Mouse (Mus musculus) hindbrain, embryonic 11.5 days (tissue): ENCODE measurements around the gene Stk33. TPM values are rescaled to one million over a fixed set of nuclear protein-coding genes. Genes with fewer than 3 reads are reported as not detected.
A peak's percentile ranks its signal among the peaks of the same experiment; 100 is the strongest.

ENCODE experiments used
- ATAC-seq: fragments of 200-750 bp; cut with Nextera tagmentation; 2 replicates; pipeline ENCODE4 v1.8.0; 2017; ENCODE audit warnings: mild to moderate bottlenecking, moderate TSS enrichment, moderate library complexity; ENCODE audit not compliant: low FRiP score
- DNase-seq: peaks from one replicate; pipeline ENCODE4 v3.0.0-alpha.2; 2015; ENCODE audit warnings: low spot score
- H3K27ac ChIP-seq: fragments of 300-500 bp; sonication (generic); 2 replicates; pipeline ENCODE4 v1.5.1; 2014; ENCODE audit warnings: mild to moderate bottlenecking, low read depth, low read length
- H3K27me3 ChIP-seq: fragments of 300-500 bp; sonication (generic); 2 replicates; pipeline ENCODE4 v1.6.1; 2014; ENCODE audit warnings: mild to moderate bottlenecking, low read length, moderate library complexity, mixed read lengths; ENCODE audit not compliant: control insufficient read depth, insufficient read depth
- H3K36me3 ChIP-seq: fragments of 300-500 bp; sonication (generic); 2 replicates; pipeline ENCODE4 v1.6.1; 2014; ENCODE audit warnings: mild to moderate bottlenecking, low read length, moderate library complexity, mixed read lengths; ENCODE audit not compliant: control insufficient read depth, insufficient read depth
- H3K4me1 ChIP-seq: fragments of 300-500 bp; sonication (generic); replicated peaks from 2 replicates; pipeline ENCODE4 v1.6.1; 2014; ENCODE audit warnings: low read length, mixed read lengths; ENCODE audit not compliant: control insufficient read depth, insufficient read depth
- H3K4me2 ChIP-seq: fragments of 300-500 bp; sonication (generic); replicated peaks from 2 replicates; pipeline ENCODE4 v1.6.1; 2014; ENCODE audit warnings: mild to moderate bottlenecking, low read depth, low read length
- H3K4me3 ChIP-seq: fragments of 300-500 bp; sonication (generic); 2 replicates; pipeline ENCODE4 v1.5.1; 2014; ENCODE audit warnings: low read depth, low read length
- H3K9ac ChIP-seq: fragments of 300-500 bp; sonication (generic); 2 replicates; pipeline ENCODE4 v1.6.1; 2014; ENCODE audit warnings: low read depth, low read length
- H3K9me3 ChIP-seq: fragments of 300-500 bp; sonication (generic); 2 replicates; pipeline ENCODE4 v1.6.1; 2016; ENCODE audit warnings: low read length; ENCODE audit not compliant: control insufficient read depth
- WGBS: fragments of 180-500 bp; shearing (Covaris S2); extraction: QIAGEN DNeasy Blood & Tissue Kit; methylation state at CpG from one replicate; pipeline ENCODE4 v1.1.7; 2014; 5-methylcytosine and 5-hydroxymethylcytosine counted together
- polyA plus RNA-seq: library from polyadenylated mRNA; unstranded; fragments of >200 nt; fragmentation: Nextera tagmentation; extraction: Ambion mirVana; gene quantifications from 2 replicates; pipeline ENCODE4 v1.2.1, GENCODE M21; 2014

Gene Stk33
- polyA plus RNA-seq = 12.4 and 14.7 TPM in 2 replicates

DNA sequence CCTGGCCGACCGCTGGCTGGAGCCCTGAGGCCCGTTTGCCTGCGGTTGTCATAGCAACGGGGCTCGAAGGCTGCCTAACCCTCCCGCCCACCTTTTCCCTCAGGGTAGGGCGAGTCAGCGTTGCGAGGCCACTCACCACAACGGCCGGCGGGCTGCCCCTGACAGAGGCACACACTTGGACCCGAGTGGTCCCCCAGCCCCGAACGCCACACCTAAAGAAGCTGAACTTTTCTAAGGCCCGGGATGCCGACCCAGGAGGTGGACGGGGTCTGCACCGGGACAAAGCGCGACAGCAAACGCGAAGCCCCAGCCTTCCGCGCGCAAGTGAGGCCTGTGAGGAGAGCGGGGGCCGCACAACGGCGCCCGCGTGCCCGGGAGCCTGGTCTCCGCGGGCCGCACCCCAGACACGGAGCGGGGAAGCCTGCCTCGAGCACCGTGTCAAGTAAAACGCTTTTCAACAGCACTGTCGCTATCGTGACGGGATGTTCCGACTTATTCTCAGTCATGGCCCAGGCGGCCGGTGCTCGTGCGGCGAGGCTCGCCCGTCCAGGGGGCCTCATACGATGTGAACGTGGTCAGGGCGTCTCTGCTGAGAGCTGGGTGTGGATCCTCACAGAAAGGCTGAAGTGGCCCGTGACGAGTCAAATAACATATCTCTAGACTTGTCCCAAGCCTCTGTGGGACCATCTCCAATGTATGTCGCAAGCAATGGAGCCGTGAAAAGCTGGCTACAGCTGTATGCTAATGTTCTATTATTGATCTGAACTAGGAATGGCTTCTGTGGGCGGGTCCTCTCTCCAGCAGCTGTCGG is at the start of gene Stk33:
Gene Stk33 (minus strand): TSS at position 301 of the 811 bp plus-strand sequence.
- H3K4me2 ChIP-seq = peak within 1 kb of the TSS; percentile 92
- peak within 1 kb of the TSS; percentile 46 for H3K4me3 ChIP-seq
- under 1% methylated on average over 61 of the region's 62 CpGs for WGBS
- DNase-seq (peak; percentile 86), ATAC-seq (peak; percentile 89)
- H3K27me3 ChIP-seq = no peaks in the 10 kb centered on the region; the same call in 1 of the 2 replicates
- H3K9me3 ChIP-seq = no peaks in the 10 kb centered on the region
- H3K36me3 ChIP-seq = no peaks in the 10 kb centered on the region
- no peaks in the 10 kb centered on the region; the same call in 1 of the 2 replicates for H3K4me1 ChIP-seq
- H3K9ac ChIP-seq = peak within 1 kb of the TSS; percentile 83
- H3K27ac ChIP-seq = peak within 1 kb of the TSS; percentile 85

DNA sequence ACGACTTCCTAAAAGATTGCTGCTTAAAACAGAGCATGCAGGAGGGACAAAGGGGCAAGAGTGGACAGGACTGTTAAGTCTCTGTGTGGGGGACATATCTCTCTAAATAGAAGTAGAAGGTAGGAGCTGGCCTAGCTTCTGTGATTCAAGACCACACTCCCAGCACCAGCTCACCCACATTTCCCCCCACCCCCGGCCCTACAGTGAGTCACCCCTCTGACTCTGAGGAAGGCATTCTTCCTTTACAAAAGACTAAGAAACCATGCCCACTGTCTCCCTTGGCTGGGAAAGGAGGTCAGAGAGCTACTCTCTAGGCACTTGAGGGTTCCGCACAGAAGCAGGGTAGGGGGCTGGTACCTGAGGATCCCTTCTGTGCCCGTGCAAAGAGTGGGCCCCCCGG is 45.3 kb upstream of the Stk33 start:
- Histone ChIP-seq H3K9me3 (no peaks in the 10 kb centered on the region), H3K27ac (no peak overlapping the region), H3K36me3 (no peaks in the 10 kb centered on the region), H3K4me2 (no peak overlapping the region), H3K9ac (no peak overlapping the region), H3K4me1 (no peaks in the 10 kb centered on the region), H3K4me3 (no peak overlapping the region), H3K27me3 (no peaks in the 10 kb centered on the region)
- no peak for ATAC-seq
- WGBS = 66% methylated on average over 5 of the region's 5 CpGs
- DNase-seq = no peak

DNA sequence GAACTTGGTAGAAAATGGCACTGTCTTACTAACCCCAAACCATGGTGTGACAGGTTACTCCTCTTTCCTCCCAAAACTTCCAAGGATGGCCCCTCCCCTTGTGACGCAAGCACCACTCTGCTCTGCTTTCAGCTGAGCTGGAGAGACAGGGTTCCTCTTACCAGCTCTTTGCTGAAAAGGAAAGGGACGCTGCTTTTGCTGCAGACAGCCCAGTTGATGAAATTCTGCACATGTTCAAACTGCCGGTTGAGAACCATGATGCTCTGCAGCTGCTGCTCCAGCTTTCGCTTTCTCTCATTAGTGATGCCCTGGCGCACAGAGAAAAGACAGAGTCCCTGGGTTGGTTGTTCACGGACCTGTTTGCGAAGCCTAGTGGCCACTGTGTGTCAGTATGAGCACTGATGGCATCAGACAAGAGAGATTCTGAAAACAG is 41.9 kb upstream of the Stk33 start:
- ATAC-seq (peak; percentile 67), DNase-seq (peak; percentile 53)
- Histone ChIP-seq H3K9ac (no peak overlapping the region), H3K9me3 (no peaks in the 10 kb centered on the region), H3K4me3 (no peak overlapping the region), H3K4me2 (no peak overlapping the region), H3K27ac (no peak overlapping the region), H3K36me3 (no peaks in the 10 kb centered on the region), H3K27me3 (no peaks in the 10 kb centered on the region), H3K4me1 (no peaks in the 10 kb centered on the region)
- 28% methylated on average over 7 of the region's 7 CpGs for WGBS

DNA sequence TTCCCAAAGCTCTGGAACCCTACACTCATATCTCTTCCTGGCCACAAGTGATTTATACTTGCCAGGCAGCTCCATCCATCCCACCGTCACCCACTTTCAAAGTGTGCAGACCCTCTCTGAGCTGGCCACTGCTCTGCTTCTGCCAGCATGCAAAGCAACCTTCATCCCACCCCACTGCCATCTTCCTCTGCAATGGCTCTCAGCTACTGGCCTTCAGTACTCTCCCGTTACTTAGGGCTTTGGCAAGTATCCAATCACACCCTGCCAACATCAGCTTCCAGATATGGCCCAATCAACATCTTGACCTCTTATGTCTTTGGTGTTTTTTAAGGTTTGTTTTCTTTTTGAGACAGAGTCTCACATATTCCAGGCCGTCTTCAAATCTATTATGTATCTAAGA is 39.0 kb upstream of the Stk33 start:
- Histone ChIP-seq H3K9ac (no peak overlapping the region), H3K36me3 (no peaks in the 10 kb centered on the region), H3K27ac (no peak overlapping the region), H3K27me3 (no peaks in the 10 kb centered on the region), H3K4me2 (no peak overlapping the region), H3K9me3 (no peaks in the 10 kb centered on the region), H3K4me1 (no peaks in the 10 kb centered on the region), H3K4me3 (no peak overlapping the region)
- DNase-seq = no peak
- WGBS = 90% methylated on average over 3 of the region's 3 CpGs
- ATAC-seq = no peak

DNA sequence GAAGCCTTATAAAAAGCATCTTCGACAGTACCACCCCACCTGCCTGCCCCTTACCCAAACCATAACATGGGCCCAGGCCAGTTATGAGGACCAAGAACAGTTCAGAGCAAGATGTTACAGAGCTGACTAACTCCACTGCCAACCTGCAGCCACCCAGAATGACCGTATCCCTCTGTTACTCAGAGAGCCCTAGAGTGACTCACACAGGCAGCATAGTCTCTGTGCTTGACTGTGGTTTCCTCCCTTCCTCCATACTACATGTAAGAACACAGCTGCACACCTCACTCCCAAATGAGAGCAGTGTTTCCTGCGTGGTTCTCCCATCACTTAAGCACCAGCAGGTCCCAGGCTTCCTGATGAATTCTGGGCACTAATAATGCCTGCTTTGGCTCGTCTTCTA is 31.8 kb upstream of the Stk33 start:
- Histone ChIP-seq H3K4me2 (no peak overlapping the region), H3K4me1 (no peaks in the 10 kb centered on the region), H3K4me3 (no peak overlapping the region), H3K27me3 (no peaks in the 10 kb centered on the region), H3K27ac (no peak overlapping the region), H3K9ac (no peak overlapping the region), H3K36me3 (no peaks in the 10 kb centered on the region), H3K9me3 (no peaks in the 10 kb centered on the region)
- DNase-seq (no peak), ATAC-seq (no peak)
- WGBS = 75% methylated on average over 4 of the region's 4 CpGs

DNA sequence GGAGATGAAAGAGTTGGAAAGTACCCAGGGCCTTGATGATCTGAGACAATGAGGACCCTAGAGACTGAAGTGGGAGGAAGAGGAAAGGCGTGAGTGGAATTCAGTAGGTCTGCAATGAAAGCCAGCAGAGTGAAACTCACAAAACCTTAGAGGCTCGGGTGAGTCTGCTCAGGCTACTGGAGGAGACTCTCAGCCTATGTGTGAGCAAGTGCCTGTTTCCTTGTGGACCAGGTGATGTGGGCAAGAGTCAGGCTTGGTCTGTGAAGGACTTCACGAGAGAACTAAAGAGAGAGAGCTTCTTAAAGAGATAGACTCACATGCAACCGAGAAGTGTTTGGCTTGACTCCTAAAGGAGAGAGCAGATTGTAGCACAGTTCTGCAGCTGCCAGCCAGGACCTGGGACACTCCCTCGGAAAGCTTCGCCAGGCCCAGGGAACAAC is 29.4 kb upstream of the Stk33 start:
- WGBS = 57% methylated on average over 6 of the region's 6 CpGs
- Histone ChIP-seq H3K27me3 (no peaks in the 10 kb centered on the region), H3K4me1 (no peaks in the 10 kb centered on the region), H3K36me3 (no peaks in the 10 kb centered on the region), H3K9me3 (no peaks in the 10 kb centered on the region), H3K27ac (no peak overlapping the region), H3K4me3 (no peak overlapping the region), H3K9ac (no peak overlapping the region), H3K4me2 (no peak overlapping the region)
- DNase-seq (peak; percentile 5), ATAC-seq (no peak)

DNA sequence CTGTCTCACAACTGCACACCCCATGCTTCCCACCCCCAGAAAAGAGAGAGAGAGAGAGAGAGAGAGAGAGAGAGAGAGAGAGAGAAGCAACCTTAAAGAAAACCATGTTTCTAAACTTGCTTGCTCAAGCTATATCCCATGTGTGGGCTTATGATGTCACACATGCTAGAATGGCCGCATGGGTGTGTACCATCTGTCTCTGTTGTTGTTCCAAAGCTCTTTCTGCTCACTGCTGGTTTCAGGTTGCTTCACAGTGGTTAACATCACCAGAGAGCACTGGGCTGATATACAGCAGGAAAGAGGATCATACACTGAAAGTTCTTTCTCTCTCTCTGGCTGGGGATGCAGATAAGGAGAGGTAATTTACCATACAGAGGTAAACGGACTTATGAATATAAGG is 28.7 kb upstream of the Stk33 start:
- no peak overlapping the region for H3K9ac ChIP-seq
- no peaks in the 10 kb centered on the region for H3K4me1 ChIP-seq
- WGBS = 69% methylated on average over 2 of the region's 2 CpGs
- H3K27me3 ChIP-seq = no peaks in the 10 kb centered on the region
- ATAC-seq (no peak), DNase-seq (no peak)
- no peaks in the 10 kb centered on the region for H3K9me3 ChIP-seq
- no peak overlapping the region for H3K4me2 ChIP-seq
- H3K27ac ChIP-seq = no peak overlapping the region
- H3K4me3 ChIP-seq = no peak overlapping the region
- no peaks in the 10 kb centered on the region for H3K36me3 ChIP-seq

DNA sequence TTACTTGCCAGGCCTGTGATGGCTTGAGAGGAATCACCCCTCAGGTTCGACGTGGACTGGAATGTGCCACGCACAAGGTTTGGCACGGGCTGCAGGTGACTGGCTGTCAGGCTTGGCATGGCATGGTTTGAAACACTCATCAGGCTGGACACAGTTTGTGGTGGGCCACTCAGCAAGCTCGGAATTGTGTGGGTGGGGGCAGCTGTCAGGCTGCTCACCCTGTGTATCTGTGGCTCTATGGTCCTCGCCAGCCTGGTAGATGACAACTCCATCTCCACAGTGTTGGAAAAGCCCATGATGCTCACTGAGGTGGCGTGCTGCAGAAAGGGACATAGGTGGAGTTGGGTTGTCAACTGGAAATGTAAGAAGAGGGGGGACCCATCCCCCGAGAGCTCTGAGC is 21.8 kb upstream of the Stk33 start:
- Histone ChIP-seq H3K4me1 (no peaks in the 10 kb centered on the region), H3K4me3 (no peak overlapping the region), H3K36me3 (no peaks in the 10 kb centered on the region), H3K9me3 (no peaks in the 10 kb centered on the region), H3K27ac (no peak overlapping the region), H3K27me3 (no peaks in the 10 kb centered on the region), H3K4me2 (no peak overlapping the region), H3K9ac (no peak overlapping the region)
- DNase-seq (no peak), ATAC-seq (no peak)
- 89% methylated on average over 8 of the region's 8 CpGs for WGBS

DNA sequence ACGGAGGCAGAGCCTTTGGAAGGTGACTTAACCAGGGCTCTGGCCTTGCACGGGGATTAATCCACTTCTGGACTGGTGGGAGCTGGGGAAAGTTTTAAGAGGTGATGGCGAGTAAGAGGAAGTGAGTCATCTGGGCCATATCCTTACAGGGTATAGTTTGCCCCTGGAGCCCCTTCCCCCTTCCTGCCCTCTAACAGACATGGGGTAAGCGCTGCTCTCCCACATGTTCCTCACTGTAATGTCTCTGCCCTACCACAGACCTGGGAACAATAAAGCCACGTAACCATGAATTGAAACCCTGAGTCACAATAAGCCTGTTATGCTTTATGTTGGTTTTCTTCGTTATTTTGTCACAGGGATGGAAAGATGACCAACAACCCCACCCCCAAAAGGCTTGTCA is 17.7 kb upstream of the Stk33 start:
- H3K9ac ChIP-seq = no peak overlapping the region
- DNase-seq (no peak), ATAC-seq (no peak)
- no peak overlapping the region for H3K4me3 ChIP-seq
- 76% methylated on average over 6 of the region's 6 CpGs for WGBS
- H3K4me1 ChIP-seq = no peaks in the 10 kb centered on the region
- no peaks in the 10 kb centered on the region for H3K36me3 ChIP-seq
- no peaks in the 10 kb centered on the region for H3K9me3 ChIP-seq
- no peak overlapping the region for H3K4me2 ChIP-seq
- no peaks in the 10 kb centered on the region for H3K27me3 ChIP-seq
- H3K27ac ChIP-seq = no peak overlapping the region
